Mouse (Mus musculus) kidney, adult 2 months (tissue): ENCODE measurements around the gene Tbc1d24.

ENCODE experiments used
- CTCF ChIP-seq: fragments of 200-500 bp; conservative IDR thresholded peaks from 2 replicates; pipeline ENCODE4 v1.5.1; 2011; ENCODE audit warnings: low read depth, mild to moderate bottlenecking, control low read depth, low read length, moderate library complexity, mixed read lengths; ENCODE audit not compliant: insufficient read depth, insufficient read length
- POLR2A ChIP-seq: fragments of 200-500 bp; IDR thresholded peaks from one replicate; pipeline ENCODE4 v1.6.1; 2011; ENCODE audit warnings: low read depth, low read length, control low read depth

- TF ChIP-seq POLR2A (no peak), CTCF (no peak)
These were observed 33.6 kb downstream of the Tbc1d24 start for GRCm38 (mm10) chr17:24171738-24172137.
